Mouse (Mus musculus) lung, postnatal 0 days (tissue): ENCODE data around the gene Slc25a17. TPM values are rescaled to one million over a fixed set of nuclear protein-coding genes. Genes with fewer than 3 reads are reported as not detected.

Source experiments
- ATAC-seq: fragments of 200-750 bp; cut with Nextera tagmentation; 2 replicates; pipeline ENCODE4 v1.8.0; 2017; ENCODE audit warnings: moderate library complexity
- DNase-seq: peaks from one replicate; pipeline ENCODE4 v3.0.0-alpha.2; 2016; ENCODE audit warnings: low spot score
- H3K27ac ChIP-seq: fragments of 300-500 bp; sonication (generic); 2 replicates; pipeline ENCODE4 v1.5.1; 2014; ENCODE audit warnings: antibody characterized with exemption, mild to moderate bottlenecking, low read length, mixed read lengths
- H3K27me3 ChIP-seq: fragments of 300-500 bp; sonication (generic); replicated peaks from 2 replicates; pipeline ENCODE4 v1.6.1; 2014; ENCODE audit warnings: low read length, mixed read lengths; ENCODE audit not compliant: insufficient read depth
- H3K36me3 ChIP-seq: fragments of 300-500 bp; sonication (generic); 2 replicates; pipeline ENCODE4 v1.6.1; 2014; ENCODE audit warnings: low read length, mixed read lengths; ENCODE audit not compliant: insufficient read depth
- H3K4me1 ChIP-seq: fragments of 300-500 bp; sonication (generic); 2 replicates; pipeline ENCODE4 v1.6.1; 2014; ENCODE audit warnings: antibody characterized with exemption, low read depth, low read length, mixed read lengths; ENCODE audit not compliant: insufficient read depth
- H3K4me2 ChIP-seq: fragments of 300-500 bp; sonication (generic); replicated peaks from 2 replicates; pipeline ENCODE4 v1.6.1; 2014; ENCODE audit warnings: low read depth, mild to moderate bottlenecking, low read length, moderate library complexity, mixed read lengths
- H3K4me3 ChIP-seq: fragments of 300-500 bp; sonication (generic); 2 replicates; pipeline ENCODE4 v1.5.1; 2014; ENCODE audit warnings: low read depth, low read length
- H3K9ac ChIP-seq: fragments of 300-500 bp; sonication (generic); replicated peaks from 2 replicates; pipeline ENCODE4 v1.6.1; 2014; ENCODE audit warnings: low read depth, mild to moderate bottlenecking
- H3K9me3 ChIP-seq: fragments of 300-500 bp; sonication (generic); 2 replicates; pipeline ENCODE4 v1.6.1; 2016; ENCODE audit warnings: low read length, mixed read lengths
- CTCF ChIP-seq: IDR thresholded peaks from 2 replicates; pipeline ENCODE4 v1.5.1; 2016; ENCODE audit warnings: antibody characterized with exemption, mild to moderate bottlenecking
- EP300 ChIP-seq: IDR thresholded peaks from 2 replicates; pipeline ENCODE4 v1.6.1; 2016; ENCODE audit warnings: antibody characterized with exemption, mild to moderate bottlenecking, control low read depth
- whole genome bisulfite sequencing: fragments of 180-500 bp; shearing (Covaris S2); extraction: QIAGEN DNeasy Blood & Tissue Kit; methylation state at CpG from one replicate; pipeline ENCODE4 v1.1.7; 2014; 5-methylcytosine and 5-hydroxymethylcytosine counted together
- polyA plus RNA-seq: library from polyadenylated mRNA; unstranded; fragments of >200 nt; fragmentation: Nextera tagmentation; extraction: Ambion mirVana; gene quantifications from 2 replicates; pipeline ENCODE4 v1.2.1, GENCODE M21; 2015

Slc25a17 gene
- polyA plus RNA-seq, 1 experiment from 2014 or later: 96.7 TPM

- no peak overlapping the region for H3K4me2 ChIP-seq
- H3K4me3 ChIP-seq: no peak overlapping the region
- no peak for ATAC-seq
- H3K27me3 ChIP-seq: no peaks in the 10 kb centered on the region
- no peaks in the 10 kb centered on the region for H3K4me1 ChIP-seq
- no peak for DNase-seq
- H3K9ac ChIP-seq: no peak overlapping the region
- H3K36me3 ChIP-seq: no peaks in the 10 kb centered on the region
- TF ChIP-seq EP300 (no peak), CTCF (no peak)
- 37% methylated on average over 2 of the region's 2 CpGs for WGBS
- H3K9me3 ChIP-seq: no peaks in the 10 kb centered on the region
- H3K27ac ChIP-seq: no peak overlapping the region
These were observed 12.2 kb downstream of the Slc25a17 start for GRCm38 (mm10) chr15:81348366-81348765.

- H3K27ac ChIP-seq: no peak overlapping the region
- no peak for ATAC-seq
- WGBS: 93% methylated on average over 2 of the region's 2 CpGs
These were observed 13.1 kb downstream of the Slc25a17 start for GRCm38 (mm10) chr15:81347466-81347865.

GRCm38 (mm10) chr15:81341426-81341825 is 19.2 kb downstream of the Slc25a17 start:
- H3K27me3 ChIP-seq: no peaks in the 10 kb centered on the region
- TF ChIP-seq CTCF (no peak), EP300 (no peak)
- no peak overlapping the region for H3K4me3 ChIP-seq
- no peaks in the 10 kb centered on the region for H3K4me1 ChIP-seq
- H3K9ac ChIP-seq: no peak overlapping the region
- ATAC-seq (0 out of 2 replicates have a peak, but pooled peaks have one; percentile 19), DNase-seq (peak; percentile 70)
- H3K9me3 ChIP-seq: no peaks in the 10 kb centered on the region
- 87% methylated on average over 2 of the region's 2 CpGs for WGBS
- no peak overlapping the region for H3K4me2 ChIP-seq
- H3K27ac ChIP-seq: no peak overlapping the region
- H3K36me3 ChIP-seq: no peaks in the 10 kb centered on the region

More at GRCm38 (mm10) chr15:81347466-81347865, 13.1 kb downstream of the Slc25a17 start:
- TF ChIP-seq CTCF: no peak
- TF ChIP-seq EP300: no peak
- H3K9ac ChIP-seq: no peak overlapping the region
- no peaks in the 10 kb centered on the region for H3K9me3 ChIP-seq
- no peaks in the 10 kb centered on the region for H3K4me1 ChIP-seq
- DNase-seq: no peak
- H3K36me3 ChIP-seq: no peaks in the 10 kb centered on the region
- H3K27me3 ChIP-seq: no peaks in the 10 kb centered on the region
- H3K4me2 ChIP-seq: no peak overlapping the region
- H3K4me3 ChIP-seq: no peak overlapping the region

- Histone ChIP-seq H3K36me3 (no peaks in the 10 kb centered on the region), H3K4me1 (no peaks in the 10 kb centered on the region), H3K4me2 (no peak overlapping the region), H3K27me3 (no peaks in the 10 kb centered on the region), H3K27ac (no peak overlapping the region), H3K9me3 (no peaks in the 10 kb centered on the region), H3K4me3 (no peak overlapping the region), H3K9ac (no peak overlapping the region)
- ATAC-seq (no peak), DNase-seq (peak; percentile 70)
- WGBS: 94% methylated on average over 3 of the region's 3 CpGs
- TF ChIP-seq EP300 (no peak), CTCF (no peak)
These were observed 21.5 kb downstream of the Slc25a17 start for GRCm38 (mm10) chr15:81339158-81339557.

GRCm38 (mm10) chr15:81336466-81336865 is 24.1 kb downstream of the Slc25a17 start:
- no peak overlapping the region for H3K9ac ChIP-seq
- TF ChIP-seq CTCF (no peak), EP300 (no peak)

GRCm38 (mm10) chr15:81332517-81332916 is 28.1 kb downstream of the Slc25a17 start:
- no peak for ATAC-seq
- WGBS: 83% methylated on average over 4 of the region's 4 CpGs

More at GRCm38 (mm10) chr15:81336466-81336865, 24.1 kb downstream of the Slc25a17 start:
- no peaks in the 10 kb centered on the region for H3K27me3 ChIP-seq
- no peak overlapping the region for H3K27ac ChIP-seq
- WGBS: 80% methylated on average over 5 of the region's 5 CpGs
- no peak for DNase-seq
- no peak overlapping the region for H3K4me2 ChIP-seq
- no peak overlapping the region for H3K4me3 ChIP-seq
- ATAC-seq: no peak
- H3K4me1 ChIP-seq: no peaks in the 10 kb centered on the region
- H3K9me3 ChIP-seq: no peaks in the 10 kb centered on the region
- H3K36me3 ChIP-seq: no peaks in the 10 kb centered on the region

More at GRCm38 (mm10) chr15:81332517-81332916, 28.1 kb downstream of the Slc25a17 start:
- Histone ChIP-seq H3K4me3 (no peak overlapping the region), H3K9me3 (no peaks in the 10 kb centered on the region), H3K9ac (no peak overlapping the region), H3K27me3 (no peaks in the 10 kb centered on the region), H3K4me1 (peaks cover 14% of the 10 kb centered on the region; the same call in 1 of the 2 replicates), H3K4me2 (no peak overlapping the region), H3K36me3 (peaks cover under 1% of the 10 kb centered on the region; the same call in 1 of the 2 replicates), H3K27ac (no peak overlapping the region)
- TF ChIP-seq EP300 (no peak), CTCF (no peak)
- no peak for DNase-seq
